Mouse (Mus musculus): ENCODE data around the gene Gabrd. TPM values are rescaled to one million over a fixed set of nuclear protein-coding genes. Genes with fewer than 3 reads are reported as not detected.

Gene Gabrd
- polyA plus RNA-seq, 1 experiment from 2014 or later: not detected

GRCm38 (mm10) chr4:155357601-155358000 is 40.3 kb downstream of the Gabrd start:
- Histone ChIP-seq H3K4me2 (ENCODE audit: low read depth, low read length) (no peak overlapping the region), H3K4me1 (ENCODE audit: control insufficient read depth, insufficient read depth, low read length) (no peaks in the 10 kb centered on the region), H3K4me3 (ENCODE audit: low read depth, low read length) (no peak overlapping the region), H3K27me3 (replicated peaks; ENCODE audit: control insufficient read depth, insufficient read depth, low read length) (peaks cover 48% of the 10 kb centered on the region), H3K36me3 (ENCODE audit: control insufficient read depth, insufficient read depth, low read length) (no peaks in the 10 kb centered on the region), H3K27ac (replicated peaks; ENCODE audit: low read depth, low read length) (no peak overlapping the region), H3K9me3 (ENCODE audit: control insufficient read depth, low read length) (no peaks in the 10 kb centered on the region), H3K9ac (ENCODE audit: low read depth, low read length) (no peak overlapping the region)
- ATAC-seq (ENCODE audit: low read depth) (no peak), DNase-seq (ENCODE audit: low spot score) (no peak)
- WGBS: 48% methylated on average over 2 of the region's 2 CpGs

GRCm38 (mm10) chr4:155356354-155356753 is 41.6 kb downstream of the Gabrd start:
- Histone ChIP-seq H3K36me3 (ENCODE audit: control insufficient read depth, insufficient read depth, low read length) (no peaks in the 10 kb centered on the region), H3K4me2 (ENCODE audit: low read depth, low read length) (no peak overlapping the region), H3K27me3 (replicated peaks; ENCODE audit: control insufficient read depth, insufficient read depth, low read length) (peaks cover 35% of the 10 kb centered on the region), H3K4me3 (ENCODE audit: low read depth, low read length) (no peak overlapping the region), H3K9ac (ENCODE audit: low read depth, low read length) (no peak overlapping the region), H3K4me1 (ENCODE audit: control insufficient read depth, insufficient read depth, low read length) (no peaks in the 10 kb centered on the region), H3K27ac (replicated peaks; ENCODE audit: low read depth, low read length) (no peak overlapping the region), H3K9me3 (ENCODE audit: control insufficient read depth, low read length) (no peaks in the 10 kb centered on the region)
- WGBS: 86% methylated on average over 10 of the region's 10 CpGs
- ATAC-seq (ENCODE audit: low read depth): no peak
- DNase-seq (ENCODE audit: low spot score): no peak

- no peaks in the 10 kb centered on the region for H3K9me3 ChIP-seq (ENCODE audit: control insufficient read depth, low read length)
- no peak overlapping the region for H3K4me2 ChIP-seq (ENCODE audit: low read depth, low read length)
- no peaks in the 10 kb centered on the region for H3K4me1 ChIP-seq (ENCODE audit: control insufficient read depth, insufficient read depth, low read length)
- DNase-seq (ENCODE audit: low spot score) (no peak), ATAC-seq (ENCODE audit: low read depth) (no peak)
- peaks cover 17% of the 10 kb centered on the region for H3K27me3 ChIP-seq (replicated peaks; ENCODE audit: control insufficient read depth, insufficient read depth, low read length)
- no peak overlapping the region for H3K9ac ChIP-seq (ENCODE audit: low read depth, low read length)
- no peaks in the 10 kb centered on the region for H3K36me3 ChIP-seq (ENCODE audit: control insufficient read depth, insufficient read depth, low read length)
- no peak overlapping the region for H3K4me3 ChIP-seq (ENCODE audit: low read depth, low read length)
- WGBS: 78% methylated on average over 7 of the region's 7 CpGs
- H3K27ac ChIP-seq (replicated peaks; ENCODE audit: low read depth, low read length): no peak overlapping the region
These were observed 43.4 kb downstream of the Gabrd start for GRCm38 (mm10) chr4:155354546-155354945.

GRCm38 (mm10) chr4:155354035-155354434 is 43.9 kb downstream of the Gabrd start:
- Histone ChIP-seq H3K4me3 (ENCODE audit: low read depth, low read length) (no peak overlapping the region), H3K27me3 (replicated peaks; ENCODE audit: control insufficient read depth, insufficient read depth, low read length) (peaks cover 12% of the 10 kb centered on the region), H3K4me2 (ENCODE audit: low read depth, low read length) (no peak overlapping the region), H3K27ac (replicated peaks; ENCODE audit: low read depth, low read length) (no peak overlapping the region), H3K9ac (ENCODE audit: low read depth, low read length) (no peak overlapping the region), H3K9me3 (ENCODE audit: control insufficient read depth, low read length) (no peaks in the 10 kb centered on the region), H3K4me1 (ENCODE audit: control insufficient read depth, insufficient read depth, low read length) (no peaks in the 10 kb centered on the region), H3K36me3 (ENCODE audit: control insufficient read depth, insufficient read depth, low read length) (no peaks in the 10 kb centered on the region)
- DNase-seq (ENCODE audit: low spot score) (no peak), ATAC-seq (ENCODE audit: low read depth) (no peak)
- 84% methylated on average over 6 of the region's 6 CpGs for WGBS

- Histone ChIP-seq H3K27me3 (replicated peaks; ENCODE audit: control insufficient read depth, insufficient read depth, low read length) (peaks cover under 1% of the 10 kb centered on the region; the same call in 1 of the 2 replicates), H3K27ac (replicated peaks; ENCODE audit: low read depth, low read length) (no peak overlapping the region), H3K4me1 (ENCODE audit: control insufficient read depth, insufficient read depth, low read length) (no peaks in the 10 kb centered on the region), H3K36me3 (ENCODE audit: control insufficient read depth, insufficient read depth, low read length) (no peaks in the 10 kb centered on the region), H3K9me3 (ENCODE audit: control insufficient read depth, low read length) (no peaks in the 10 kb centered on the region), H3K4me2 (ENCODE audit: low read depth, low read length) (no peak overlapping the region), H3K4me3 (ENCODE audit: low read depth, low read length) (no peak overlapping the region), H3K9ac (ENCODE audit: low read depth, low read length) (no peak overlapping the region)
- WGBS: 82% methylated on average over 3 of the region's 3 CpGs
- DNase-seq (ENCODE audit: low spot score): no peak
- no peak for ATAC-seq (ENCODE audit: low read depth)
These were observed 45.3 kb downstream of the Gabrd start for GRCm38 (mm10) chr4:155352581-155352980.

- no peak for ATAC-seq (ENCODE audit: low read depth)
- WGBS: 87% methylated on average over 12 of the region's 12 CpGs
- Histone ChIP-seq H3K4me2 (ENCODE audit: low read depth, low read length) (no peak overlapping the region), H3K36me3 (ENCODE audit: control insufficient read depth, insufficient read depth, low read length) (no peaks in the 10 kb centered on the region), H3K9ac (ENCODE audit: low read depth, low read length) (no peak overlapping the region), H3K4me1 (ENCODE audit: control insufficient read depth, insufficient read depth, low read length) (0 out of 2 replicates have a peak, but pooled peaks cover 7% of the 10 kb centered on the region), H3K9me3 (ENCODE audit: control insufficient read depth, low read length) (no peaks in the 10 kb centered on the region), H3K27ac (replicated peaks; ENCODE audit: low read depth, low read length) (no peak overlapping the region), H3K4me3 (ENCODE audit: low read depth, low read length) (no peak overlapping the region), H3K27me3 (replicated peaks; ENCODE audit: control insufficient read depth, insufficient read depth, low read length) (peaks cover 13% of the 10 kb centered on the region)
- no peak for DNase-seq (ENCODE audit: low spot score)
These were observed 51.6 kb downstream of the Gabrd start for GRCm38 (mm10) chr4:155346350-155346749.

GRCm38 (mm10) chr4:155345608-155345953 is 52.3 kb downstream of the Gabrd start:
- H3K27me3 ChIP-seq (replicated peaks; ENCODE audit: control insufficient read depth, insufficient read depth, low read length): peaks cover 13% of the 10 kb centered on the region
- H3K4me3 ChIP-seq (ENCODE audit: low read depth, low read length): peak overlapping the region; percentile 40
- ATAC-seq (ENCODE audit: low read depth) (peak; percentile 90), DNase-seq (ENCODE audit: low spot score) (peak; percentile 83)
- 2% methylated on average over 16 of the region's 16 CpGs for WGBS
- no peak overlapping the region; the same call in 1 of the 2 replicates for H3K27ac ChIP-seq (replicated peaks; ENCODE audit: low read depth, low read length)
- no peaks in the 10 kb centered on the region for H3K9me3 ChIP-seq (ENCODE audit: control insufficient read depth, low read length)
- H3K4me2 ChIP-seq (ENCODE audit: low read depth, low read length): peak overlapping the region; percentile 61
- H3K4me1 ChIP-seq (ENCODE audit: control insufficient read depth, insufficient read depth, low read length): 0 out of 2 replicates have a peak, but pooled peaks cover 7% of the 10 kb centered on the region
- H3K36me3 ChIP-seq (ENCODE audit: control insufficient read depth, insufficient read depth, low read length): no peaks in the 10 kb centered on the region
- H3K9ac ChIP-seq (ENCODE audit: low read depth, low read length): peak overlapping the region; percentile 57

- DNase-seq (ENCODE audit: low spot score) (peak; percentile 14), ATAC-seq (ENCODE audit: low read depth) (peak; percentile 69)
- H3K4me1 ChIP-seq (ENCODE audit: control insufficient read depth, insufficient read depth, low read length): 0 out of 2 replicates have a peak, but pooled peaks cover 7% of the 10 kb centered on the region
- H3K27ac ChIP-seq (replicated peaks; ENCODE audit: low read depth, low read length): peak overlapping the region; percentile 25; the same call in 1 of the 2 replicates
- H3K4me3 ChIP-seq (ENCODE audit: low read depth, low read length): peak overlapping the region; percentile 40
- H3K9ac ChIP-seq (ENCODE audit: low read depth, low read length): peak overlapping the region; percentile 57
- H3K4me2 ChIP-seq (ENCODE audit: low read depth, low read length): peak overlapping the region; percentile 61
- WGBS: 11% methylated on average over 46 of the region's 47 CpGs
- H3K27me3 ChIP-seq (replicated peaks; ENCODE audit: control insufficient read depth, insufficient read depth, low read length): peaks cover 13% of the 10 kb centered on the region
- H3K36me3 ChIP-seq (ENCODE audit: control insufficient read depth, insufficient read depth, low read length): no peaks in the 10 kb centered on the region
- H3K9me3 ChIP-seq (ENCODE audit: control insufficient read depth, low read length): no peaks in the 10 kb centered on the region
These were observed 53.0 kb downstream of the Gabrd start for GRCm38 (mm10) chr4:155344716-155345607.

- Histone ChIP-seq H3K9ac (ENCODE audit: low read depth, low read length) (peak overlapping the region; percentile 57), H3K4me3 (ENCODE audit: low read depth, low read length) (peak overlapping the region; percentile 40), H3K4me2 (ENCODE audit: low read depth, low read length) (peak overlapping the region; percentile 61), H3K36me3 (ENCODE audit: control insufficient read depth, insufficient read depth, low read length) (no peaks in the 10 kb centered on the region), H3K27me3 (replicated peaks; ENCODE audit: control insufficient read depth, insufficient read depth, low read length) (peaks cover 13% of the 10 kb centered on the region), H3K27ac (replicated peaks; ENCODE audit: low read depth, low read length) (no peak overlapping the region), H3K9me3 (ENCODE audit: control insufficient read depth, low read length) (no peaks in the 10 kb centered on the region), H3K4me1 (ENCODE audit: control insufficient read depth, insufficient read depth, low read length) (0 out of 2 replicates have a peak, but pooled peaks cover 7% of the 10 kb centered on the region)
- ATAC-seq (ENCODE audit: low read depth) (no peak), DNase-seq (ENCODE audit: low spot score) (no peak)
- WGBS: 50% methylated on average over 3 of the region's 3 CpGs
These were observed 53.7 kb downstream of the Gabrd start for GRCm38 (mm10) chr4:155344299-155344600.

Measured in embryonic facial prominence, embryonic 14.5 days (tissue).